Mouse (Mus musculus) hindbrain, embryonic 10.5 days (tissue): ENCODE measurements around the gene Cox18. TPM values are rescaled to one million over a fixed set of nuclear protein-coding genes. Genes with fewer than 3 reads are reported as not detected.

Experiments used
- DNase-seq: peaks from one replicate; pipeline ENCODE4 v3.0.0-alpha.2; 2017; ENCODE audit warnings: low spot score
- H3K27ac ChIP-seq: fragments of 300-500 bp; sonication (generic); 2 replicates; pipeline ENCODE4 v1.5.1; 2016; ENCODE audit warnings: mild to moderate bottlenecking, moderate library complexity
- H3K27me3 ChIP-seq: fragments of 300-500 bp; sonication (generic); 2 replicates; pipeline ENCODE4 v1.6.1; 2016; ENCODE audit warnings: mild to moderate bottlenecking; ENCODE audit not compliant: poor library complexity, insufficient read depth, severe bottlenecking
- H3K36me3 ChIP-seq: fragments of 300-500 bp; sonication (generic); 2 replicates; pipeline ENCODE4 v1.6.1; 2016; ENCODE audit warnings: mild to moderate bottlenecking, moderate library complexity
- H3K4me1 ChIP-seq: fragments of 300-500 bp; sonication (generic); replicated peaks from 2 replicates; pipeline ENCODE4 v1.6.1; 2016; ENCODE audit warnings: mild to moderate bottlenecking
- H3K4me3 ChIP-seq: fragments of 300-500 bp; sonication (generic); 2 replicates; pipeline ENCODE4 v1.5.1; 2016; ENCODE audit warnings: mild to moderate bottlenecking, moderate library complexity
- H3K9me3 ChIP-seq: fragments of 300-500 bp; sonication (generic); 2 replicates; pipeline ENCODE4 v1.6.1; 2016; ENCODE audit warnings: mild to moderate bottlenecking, moderate library complexity
- WGBS: fragments of 180-500 bp; shearing (Covaris S2); methylation state at CpG from one replicate; pipeline ENCODE4 v1.1.7; 2016; 5-methylcytosine and 5-hydroxymethylcytosine counted together
- polyA plus RNA-seq: library from polyadenylated mRNA; unstranded; fragments of >200 nt; fragmentation: Nextera tagmentation; extraction: Ambion mirVana; gene quantifications from 2 replicates; pipeline ENCODE4 v1.2.1, GENCODE M21; 2016

The Cox18 gene
- polyA plus RNA-seq, 1 experiment from 2014 or later: 30.5 TPM

- Histone ChIP-seq H3K27me3 (no peaks in the 10 kb centered on the region), H3K4me3 (no peak overlapping the region), H3K4me1 (peaks cover 6% of the 10 kb centered on the region), H3K27ac (no peak overlapping the region), H3K9me3 (no peaks in the 10 kb centered on the region), H3K36me3 (peaks cover 72% of the 10 kb centered on the region)
- no peak for DNase-seq
- 93% methylated on average over 3 of the region's 3 CpGs for WGBS
These were observed 6.0 kb downstream of the Cox18 start for GRCm38 (mm10) chr5:90217791-90218190.

- Histone ChIP-seq H3K27me3 (no peaks in the 10 kb centered on the region), H3K9me3 (no peaks in the 10 kb centered on the region), H3K4me3 (no peak overlapping the region), H3K4me1 (no peaks in the 10 kb centered on the region), H3K27ac (no peak overlapping the region), H3K36me3 (peaks cover 72% of the 10 kb centered on the region)
- WGBS: 94% methylated on average over 12 of the region's 12 CpGs
- DNase-seq: no peak
These were observed 6.6 kb downstream of the Cox18 start for GRCm38 (mm10) chr5:90217226-90217625.

GRCm38 (mm10) chr5:90213356-90213755 is 10.4 kb downstream of the Cox18 start:
- H3K27ac ChIP-seq: no peak overlapping the region
- DNase-seq: no peak
- H3K9me3 ChIP-seq: no peaks in the 10 kb centered on the region
- H3K4me1 ChIP-seq: no peaks in the 10 kb centered on the region
- H3K4me3 ChIP-seq: no peak overlapping the region
- no peaks in the 10 kb centered on the region for H3K27me3 ChIP-seq
- WGBS: 96% methylated on average over 12 of the region's 12 CpGs
- H3K36me3 ChIP-seq: peaks cover 50% of the 10 kb centered on the region

- Histone ChIP-seq H3K9me3 (no peaks in the 10 kb centered on the region), H3K4me1 (no peaks in the 10 kb centered on the region), H3K27ac (no peak overlapping the region), H3K4me3 (no peak overlapping the region), H3K27me3 (no peaks in the 10 kb centered on the region), H3K36me3 (no peaks in the 10 kb centered on the region)
- WGBS: 31% methylated on average over 5 of the region's 5 CpGs
- DNase-seq: peak; percentile 23
These were observed 20.6 kb downstream of the Cox18 start for GRCm38 (mm10) chr5:90203168-90203567.

- Histone ChIP-seq H3K4me3 (no peak overlapping the region), H3K4me1 (no peaks in the 10 kb centered on the region), H3K9me3 (no peaks in the 10 kb centered on the region), H3K36me3 (no peaks in the 10 kb centered on the region), H3K27me3 (no peaks in the 10 kb centered on the region), H3K27ac (no peak overlapping the region)
- 86% methylated on average over 9 of the region's 9 CpGs for WGBS
- no peak for DNase-seq
These were observed 21.2 kb downstream of the Cox18 start for GRCm38 (mm10) chr5:90202447-90203117.

GRCm38 (mm10) chr5:90199922-90200632 is 23.7 kb downstream of the Cox18 start:
- 64% methylated on average over 16 of the region's 16 CpGs for WGBS
- Histone ChIP-seq H3K4me3 (no peak overlapping the region), H3K9me3 (no peaks in the 10 kb centered on the region), H3K27me3 (no peaks in the 10 kb centered on the region), H3K36me3 (no peaks in the 10 kb centered on the region), H3K4me1 (no peaks in the 10 kb centered on the region), H3K27ac (no peak overlapping the region)
- DNase-seq: no peak

GRCm38 (mm10) chr5:90194831-90195230 is 29.0 kb downstream of the Cox18 start:
- Histone ChIP-seq H3K27ac (no peak overlapping the region), H3K9me3 (no peaks in the 10 kb centered on the region), H3K36me3 (no peaks in the 10 kb centered on the region), H3K27me3 (no peaks in the 10 kb centered on the region), H3K4me3 (no peak overlapping the region), H3K4me1 (no peaks in the 10 kb centered on the region)
- peak; percentile 36 for DNase-seq
- 31% methylated on average over 6 of the region's 6 CpGs for WGBS

GRCm38 (mm10) chr5:90182782-90183181 is 41.0 kb downstream of the Cox18 start:
- no peaks in the 10 kb centered on the region for H3K4me1 ChIP-seq
- H3K9me3 ChIP-seq: no peaks in the 10 kb centered on the region
- no peak overlapping the region for H3K4me3 ChIP-seq
- H3K27ac ChIP-seq: no peak overlapping the region
- no peaks in the 10 kb centered on the region for H3K27me3 ChIP-seq
- WGBS: 72% methylated on average over 5 of the region's 5 CpGs
- no peak for DNase-seq
- H3K36me3 ChIP-seq: no peaks in the 10 kb centered on the region

GRCm38 (mm10) chr5:90179094-90179493 is 44.7 kb downstream of the Cox18 start:
- no peak for DNase-seq
- 72% methylated on average over 5 of the region's 5 CpGs for WGBS
- Histone ChIP-seq H3K36me3 (no peaks in the 10 kb centered on the region), H3K27ac (no peak overlapping the region), H3K9me3 (no peaks in the 10 kb centered on the region), H3K4me3 (no peak overlapping the region), H3K27me3 (no peaks in the 10 kb centered on the region), H3K4me1 (no peaks in the 10 kb centered on the region)

- WGBS: 96% methylated on average over 1 of the region's 1 CpGs
- no peak overlapping the region for H3K27ac ChIP-seq
- no peak overlapping the region for H3K4me3 ChIP-seq
- no peaks in the 10 kb centered on the region for H3K4me1 ChIP-seq
- DNase-seq: no peak
- no peaks in the 10 kb centered on the region for H3K27me3 ChIP-seq
- no peaks in the 10 kb centered on the region for H3K36me3 ChIP-seq
- H3K9me3 ChIP-seq: no peaks in the 10 kb centered on the region
These were observed 45.7 kb downstream of the Cox18 start for GRCm38 (mm10) chr5:90178116-90178515.

Other genes with a start within 250 kb of the Cox18 start
- 19.9 and 22.4 TPM in 2 replicates for gene Ankrd17, start 142.6 kb upstream of the Cox18 start, polyA plus RNA-seq
- gene Gm9958, start 143.2 kb upstream of the Cox18 start, polyA plus RNA-seq: 6.5 and 6.6 TPM in 2 replicates
- gene Alb, start 236.9 kb upstream of the Cox18 start, polyA plus RNA-seq: not detected in 2 replicates